Mouse (Mus musculus): ENCODE measurements around the gene Gm12248. TPM values are rescaled to one million over a fixed set of nuclear protein-coding genes. Genes with fewer than 3 reads are reported as not detected.

The Gm12248 gene
- polyA plus RNA-seq, 1 experiment from 2014 or later, result not detected

- H3K27me3 ChIP-seq (replicated peaks; ENCODE audit: control insufficient read depth, insufficient read depth, low read length), result no peaks in the 10 kb centered on the region
- no peaks in the 10 kb centered on the region for H3K36me3 ChIP-seq (ENCODE audit: control insufficient read depth, insufficient read depth)
- H3K4me2 ChIP-seq (replicated peaks; ENCODE audit: low read depth), result 0 out of 2 replicates have a peak overlapping the region, but pooled peaks have one; percentile 10
- H3K9me3 ChIP-seq (ENCODE audit: control insufficient read depth), result no peaks in the 10 kb centered on the region
- TF ChIP-seq CTCF (IDR thresholded peaks at IDR 0.05; ENCODE audit: low read depth), result no peak
- no peak overlapping the region for H3K4me3 ChIP-seq (ENCODE audit: low read depth, low read length)
- no peak overlapping the region for H3K9ac ChIP-seq (ENCODE audit: low read depth, low read length)
- peaks cover 19% of the 10 kb centered on the region for H3K4me1 ChIP-seq (replicated peaks; ENCODE audit: control insufficient read depth, insufficient read depth, low read length)
- H3K27ac ChIP-seq (ENCODE audit: low read depth, low read length), result no peak overlapping the region
- ATAC-seq, result no peak
- WGBS, result 26% methylated on average over 1 of the region's 1 CpGs
Observed at GRCm38 (mm10) chr11:58014604-58015003, 78.3 kb downstream of the Gm12248 start.

Other genes with a start within 250 kb of the Gm12248 start
- gene Larp1, start 84.1 kb downstream of the Gm12248 start, polyA plus RNA-seq (2015; fragmentation: Nextera tagmentation; extraction: Ambion mirVana), result 9.6 and 11.5 TPM in 2 replicates
- 43.2 and 46.2 TPM in 2 replicates for gene Cnot8, start 11.0 kb upstream of the Gm12248 start, polyA plus RNA-seq (2015; fragmentation: Nextera tagmentation; extraction: Ambion mirVana)
- 3.6 and 4.0 TPM in 2 replicates for gene Gemin5, start 75.4 kb upstream of the Gm12248 start, polyA plus RNA-seq (2015; fragmentation: Nextera tagmentation; extraction: Ambion mirVana)
- gene Mrpl22, start 78.5 kb upstream of the Gm12248 start, polyA plus RNA-seq (2015; fragmentation: Nextera tagmentation; extraction: Ambion mirVana), result 86.2 and 90.1 TPM in 2 replicates
- 10.9 and 11.5 TPM in 2 replicates for gene Igtp, start 106.4 kb upstream of the Gm12248 start, polyA plus RNA-seq (2015; fragmentation: Nextera tagmentation; extraction: Ambion mirVana)
- 5.4 and 6.4 TPM in 2 replicates for gene Irgm2, start 106.5 kb upstream of the Gm12248 start, polyA plus RNA-seq (2015; fragmentation: Nextera tagmentation; extraction: Ambion mirVana)
- gene 4930438A08Rik, start 181.7 kb upstream of the Gm12248 start, polyA plus RNA-seq (2015; fragmentation: Nextera tagmentation; extraction: Ambion mirVana), result not detected in 2 replicates
- gene Zfp692, start 213.9 kb upstream of the Gm12248 start, polyA plus RNA-seq (2015; fragmentation: Nextera tagmentation; extraction: Ambion mirVana), result 3.9 and 4.7 TPM in 2 replicates
- 32.0 and 33.8 TPM in 2 replicates for gene Zfp672, start 237.2 kb upstream of the Gm12248 start, polyA plus RNA-seq (2015; fragmentation: Nextera tagmentation; extraction: Ambion mirVana)
- 13.2 and 14.7 TPM in 2 replicates for gene Sh3bp5l, start 237.6 kb upstream of the Gm12248 start, polyA plus RNA-seq (2015; fragmentation: Nextera tagmentation; extraction: Ambion mirVana)